Mouse (Mus musculus): ENCODE data around the gene Plekhg2. TPM values are rescaled to one million over a fixed set of nuclear protein-coding genes. Genes with fewer than 3 reads are reported as not detected.

Gene Plekhg2
- 2.9 and 3.2 TPM in 2 replicates for polyA plus RNA-seq (2012; rRNA removed)

GRCm38 (mm10) chr7:28372251-28373108 lies at the start of gene Plekhg2:
TSS of gene Plekhg2 (minus strand) at chr7:28372599.

GRCm38 (mm10) chr7:28392429-28393271 lies 20.3 kb upstream of the Plekhg2 start, which contains the start of the genes Med29 and Paf1:
TSS of gene Med29 (minus strand) at chr7:28392708.
TSS of gene Paf1 (plus strand) at chr7:28392951.

GRCm38 (mm10) chr7:28380237-28381016 lies 8.0 kb upstream of the Plekhg2 start, which contains the start of gene Zfp36:
TSS of gene Zfp36 (minus strand) at chr7:28380253.

GRCm38 (mm10) chr7:28350155-28350883 lies 22.1 kb downstream of the Plekhg2 start, which contains the start of gene Rps16:
TSS of gene Rps16 (plus strand) at chr7:28350652.

GRCm38 (mm10) chr7:28338108-28338998 lies 34.0 kb downstream of the Plekhg2 start, which contains the start of gene Supt5:
TSS of gene Supt5 (minus strand) at chr7:28338746.

GRCm38 (mm10) chr7:28311926-28312543 lies 60.4 kb downstream of the Plekhg2 start, which contains the start of gene Timm50:
TSS of gene Timm50 (minus strand) at chr7:28312072.

Other genes with a start within 250 kb of the Plekhg2 start
- not detected in 2 replicates for gene 9530053A07Rik, start 243.1 kb downstream of the Plekhg2 start, polyA plus RNA-seq (2012; rRNA removed)
- 116 and 129 TPM in 2 replicates for gene Fbl, start 202.9 kb downstream of the Plekhg2 start, polyA plus RNA-seq (2012; rRNA removed)
- gene Dyrk1b, start 193.1 kb downstream of the Plekhg2 start, polyA plus RNA-seq (2012; rRNA removed) = 2.8 and 3.1 TPM in 2 replicates
- 2.4 and 2.5 TPM in 2 replicates for gene Eid2, start 104.7 kb downstream of the Plekhg2 start, polyA plus RNA-seq (2012; rRNA removed)
- gene Eid2b, start 94.9 kb downstream of the Plekhg2 start, polyA plus RNA-seq (2012; rRNA removed) = 2.0 TPM in 2 replicates
- 0.02 TPM in 1 of 2 replicates, not detected in the other for gene Selenov, start 81.4 kb downstream of the Plekhg2 start, polyA plus RNA-seq (2012; rRNA removed)
- 0.04 TPM in 1 of 2 replicates, not detected in the other for gene Dll3, start 70.4 kb downstream of the Plekhg2 start, polyA plus RNA-seq (2012; rRNA removed)
- gene Timm50, start 60.5 kb downstream of the Plekhg2 start, polyA plus RNA-seq (2012; rRNA removed) = 35.4 TPM in 2 replicates
- gene Supt5, start 33.9 kb downstream of the Plekhg2 start, polyA plus RNA-seq (2012; rRNA removed) = 27.7 and 31.0 TPM in 2 replicates
- 978 and 1,228 TPM in 2 replicates for gene Rps16, start 21.9 kb downstream of the Plekhg2 start, polyA plus RNA-seq (2012; rRNA removed)
- 15.1 and 24.5 TPM in 2 replicates for gene Zfp36, start 7.7 kb upstream of the Plekhg2 start, polyA plus RNA-seq (2012; rRNA removed)
- 20.6 and 21.0 TPM in 2 replicates for gene Med29, start 20.1 kb upstream of the Plekhg2 start, polyA plus RNA-seq (2012; rRNA removed)
- 29.5 and 30.8 TPM in 2 replicates for gene Paf1, start 20.4 kb upstream of the Plekhg2 start, polyA plus RNA-seq (2012; rRNA removed)
- 54.9 and 55.1 TPM in 2 replicates for gene Gmfg, start 64.8 kb upstream of the Plekhg2 start, polyA plus RNA-seq (2012; rRNA removed)
- 0.32 and 0.42 TPM in 2 replicates for gene Lrfn1, start 79.4 kb upstream of the Plekhg2 start, polyA plus RNA-seq (2012; rRNA removed)
- not detected in 2 replicates for gene Ifnl2, start 137.9 kb upstream of the Plekhg2 start, polyA plus RNA-seq (2012; rRNA removed)
- gene Ifnl3, start 150.2 kb upstream of the Plekhg2 start, polyA plus RNA-seq (2012; rRNA removed) = not detected in 2 replicates
- gene Sycn, start 168.3 kb upstream of the Plekhg2 start, polyA plus RNA-seq (2012; rRNA removed) = 0.46 and 2.9 TPM in 2 replicates
- gene Nccrp1, start 174.7 kb upstream of the Plekhg2 start, polyA plus RNA-seq (2012; rRNA removed) = 0.04 and 0.07 TPM in 2 replicates
- 8.5 and 12.5 TPM in 2 replicates for gene Samd4b, start 225.5 kb upstream of the Plekhg2 start, polyA plus RNA-seq (2012; rRNA removed)
- 7.5 and 9.7 TPM in 2 replicates for gene Pak4, start 225.6 kb upstream of the Plekhg2 start, polyA plus RNA-seq (2012; rRNA removed)

Data from liver, embryonic 18 days (tissue).